In the genomic region with DNA sequence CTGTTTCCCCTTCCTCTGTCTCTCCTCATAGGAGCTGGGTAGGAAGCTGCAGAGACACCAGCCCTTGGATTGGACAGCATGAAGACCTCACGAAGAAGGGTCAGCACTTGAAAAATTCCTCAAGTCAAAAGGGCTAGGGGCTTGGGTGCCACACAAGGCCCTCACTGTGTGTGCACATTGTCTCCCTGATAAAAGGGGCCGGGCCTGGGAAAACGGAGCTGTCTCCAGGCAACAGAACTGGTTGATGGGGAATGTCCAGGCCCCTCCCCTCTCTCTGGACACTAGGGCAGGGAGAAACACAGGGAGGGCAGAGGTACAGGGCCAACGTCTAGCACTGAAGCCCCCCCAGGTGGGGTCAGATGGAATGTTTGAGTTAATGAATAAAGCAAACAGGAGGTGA, we compare ENCODE assay signal across 12 mouse cellular contexts. TPM values are rescaled to one million over a fixed set of nuclear protein-coding genes. Genes with fewer than 3 reads are reported as not detected.
DNase-seq lines count a peak whose midpoint lies in the region; ATAC-seq and TF ChIP-seq lines count a peak whose summit lies in the region.
"Had no signal": no experiment of that assay in that cellular context is flagged by ENCODE, and none has a peak within 500 bp of the region (broad histone marks: within the 10 kb centered on the region; RNA-seq: fewer than 3 reads in every experiment).

No protein-coding gene starts in this region.

- H3K4me2 ChIP-seq in forebrain, postnatal 0 days (ENCODE audit: low read depth) = no peak overlapping the region
- H3K4me2 ChIP-seq in midbrain, embryonic 12.5 days (replicated peaks) = no peak overlapping the region
- H3K4me2 ChIP-seq: liver, embryonic 12.5 days had no signal

- H3K9me3 ChIP-seq in forebrain, postnatal 0 days (ENCODE audit: low read length) = no peaks in the 10 kb centered on the region
- H3K9me3 ChIP-seq in midbrain, embryonic 12.5 days = no peaks in the 10 kb centered on the region
- H3K9me3 ChIP-seq: liver, embryonic 12.5 days had no signal

- H3K4me3 ChIP-seq in forebrain, postnatal 0 days (ENCODE audit: low read depth, low read length) = no peak overlapping the region
- H3K4me3 ChIP-seq in midbrain, embryonic 12.5 days = no peak overlapping the region
- H3K4me3 ChIP-seq in gastrocnemius, adult 2 months = no peak overlapping the region
- H3K4me3 ChIP-seq: liver, embryonic 12.5 days had no signal

- no peaks in the 10 kb centered on the region for H3K27me3 ChIP-seq in forebrain, postnatal 0 days (ENCODE audit: insufficient read depth, low read length)
- H3K27me3 ChIP-seq in midbrain, embryonic 12.5 days = no peaks in the 10 kb centered on the region
- H3K27me3 ChIP-seq: liver, embryonic 12.5 days had no signal

- TF ChIP-seq CTCF in forebrain, postnatal 0 days (IDR thresholded peaks at IDR 0.05; ENCODE audit: low read depth) = no peak
- TF ChIP-seq CTCF in gastrocnemius, adult 2 months (IDR thresholded peaks at IDR 0.05) = no peak

- peaks cover 25% of the 10 kb centered on the region for H3K36me3 ChIP-seq in forebrain, postnatal 0 days (ENCODE audit: insufficient read depth)
- no peaks in the 10 kb centered on the region for H3K36me3 ChIP-seq in midbrain, embryonic 12.5 days
- H3K36me3 ChIP-seq: liver, embryonic 12.5 days had no signal

- 0 out of 2 replicates have a peak, but pooled peaks cover 5% of the 10 kb centered on the region for H3K4me1 ChIP-seq in forebrain, postnatal 0 days (ENCODE audit: insufficient read depth)
- H3K4me1 ChIP-seq in midbrain, embryonic 12.5 days = peaks cover 26% of the 10 kb centered on the region
- H3K4me1 ChIP-seq: liver, embryonic 12.5 days had no signal

- ATAC-seq in frontal cortex, adult (ENCODE audit: low TSS enrichment) = peak; percentile 38; the same call in 1 of the 2 replicates
- peak; percentile 79 for ATAC-seq in forebrain, postnatal 0 days
- ATAC-seq in midbrain, embryonic 12.5 days (ENCODE audit: low FRiP score, low read depth) = peak; percentile 78
- ATAC-seq: liver, embryonic 12.5 days had no signal

- no peak overlapping the region for H3K9ac ChIP-seq in forebrain, postnatal 0 days
- no peak overlapping the region for H3K9ac ChIP-seq in midbrain, embryonic 12.5 days (replicated peaks)
- H3K9ac ChIP-seq: liver, embryonic 12.5 days had no signal

- intact Hi-C loops in gastrocnemius, adult 2 months (cut with DNase I) = no loop called here

- DNase-seq in frontal cortex, postnatal 25 days (ENCODE audit: low spot score in 2 of 2) = no peak
- DNase-seq in Muller cell, postnatal 12 days (ENCODE audit: inconsistent ontology term) = peak; percentile 58
- DNase-seq in forebrain, postnatal 0 days = peak; percentile 40
- no peak for DNase-seq in adrenal gland, postnatal 14 days
- no peak for DNase-seq in natural killer cell, adult 2 months (ENCODE audit: low spot score in 2 of 2)
- DNase-seq in gastrocnemius, adult 2 months = no peak
- DNase-seq: cerebellum, adult 8-10 months; thymus, postnatal 4 days had no signal

- 6% methylated on average over 4 of the region's 4 CpGs for WGBS in forebrain, postnatal 0 days
- WGBS in midbrain, embryonic 12.5 days = 4% methylated on average over 4 of the region's 4 CpGs

- no peak overlapping the region; the same call in 1 of the 2 replicates for H3K27ac ChIP-seq in forebrain, postnatal 0 days (ENCODE audit: low read depth, low read length)
- 0 out of 2 replicates have a peak overlapping the region, but pooled peaks have one; percentile 8 for H3K27ac ChIP-seq in midbrain, embryonic 12.5 days (replicated peaks)
- no peak overlapping the region for H3K27ac ChIP-seq in gastrocnemius, adult 2 months
- H3K27ac ChIP-seq: kidney, postnatal 0 days; liver, embryonic 12.5 days had no signal

RNA-seq across cellular contexts. Expression of a gene that starts 41.5 kb away (rescaled TPM):
- 31.4 and 47.6 TPM in 2 replicates for total RNA-seq in forebrain, postnatal 0 days (2014; rRNA removed)
- polyA plus RNA-seq in forebrain, postnatal 0 days (2015; fragmentation: Nextera tagmentation; extraction: Ambion mirVana) = 11.2 and 16.4 TPM in 2 replicates
- polyA plus RNA-seq in midbrain, embryonic 12.5 days (2016; fragmentation: Nextera tagmentation; extraction: Ambion mirVana) = 7.3 and 7.4 TPM in 2 replicates
- 2.3 and 3.6 TPM in 2 replicates for total RNA-seq in adrenal gland, postnatal 14 days (2021)
- under 1 TPM; 0.28 TPM for total RNA-seq in gastrocnemius, adult 2 months (2021)

Comparison
In these comparisons a context has a peak if more than half of its experiments do, and no peak if none do; other contexts are left out.
1. DNase-seq: peak in Muller cell, postnatal 12 days (single experiment) and forebrain, postnatal 0 days (single experiment); none in frontal cortex, postnatal 25 days (0 of 2), adrenal gland, postnatal 14 days (single experiment), natural killer cell, adult 2 months (0 of 2) and gastrocnemius, adult 2 months (single experiment).
2. Peak in every context shown above with its lines, with median percentiles within 50 percentile points of each other: ATAC-seq.